Mouse (Mus musculus) embryonic stem cell, embryonic (primary cell): Measurements from ENCODE around the gene Myom3.

ENCODE experiments used
- CTCF ChIA-PET, 4 experiments: fragments of 300-600 bp in 2 of 4; fragments of 350-600 bp in 2 of 4; sonication (Branson Sonifier 250); formaldehyde crosslinking; loops; one replicate each; lab custom pipeline; 2022; ENCODE audit warnings: inconsistent platforms in 2 of 4; lab: Charles Lee
- POLR2A ChIA-PET, 4 experiments: fragments of 300-600 bp in 2 of 4; fragments of 350-600 bp in 2 of 4; sonication (Branson Sonifier 250); formaldehyde crosslinking; loops; one replicate each; lab custom pipeline; 2022; ENCODE audit warnings: antibody characterized with exemption in 4 of 4, inconsistent platforms in 1 of 4; lab: Charles Lee

The Myom3 gene

GRCm38 (mm10) chr4:135759356-135759976 is at the start of gene Myom3:
Gene Myom3, plus strand, starts transcription at chr4:135759715.
- ChIA-PET POLR2A (interaction anchor here in 3 of 4 experiments (0.7 to 1.5 kb wide), 11 partner anchors 9 to 294 kb away, joined by 3 to 5 read pairs (median 4); partner anchors contain the start of genes Rpl11 (in 1 of the 3), Srsf10 (in 1 of the 3) and Stpg1 (in 1 of the 3)), CTCF (interaction anchor here (0.6 to 3.2 kb wide), 23 partner anchors 8 to 907 kb away, joined by 3 to 23 read pairs (median 4); partner anchors contain the start of genes Il22ra1 (in 1 of the 4), Nipal3 (in 1 of the 4) and Stpg1 (in 1 of the 4))

GRCm38 (mm10) chr4:135710392-135710791 is 49.1 kb upstream of the Myom3 start:
- CTCF ChIA-PET = interaction anchor here (0.6 to 4.0 kb wide), 18 partner anchors 16 to 644 kb away, joined by 3 to 58 read pairs (median 14); partner anchors contain the start of genes Il22ra1 (in 2 of the 4) and Ifnlr1 (in 1 of the 4)
- POLR2A ChIA-PET = interaction anchor here in 3 of 4 experiments (0.8 to 3.0 kb wide), 7 partner anchors 10 to 1744 kb away, joined by 3 to 14 read pairs (median 3); no protein-coding TSS in a partner anchor

DNA sequence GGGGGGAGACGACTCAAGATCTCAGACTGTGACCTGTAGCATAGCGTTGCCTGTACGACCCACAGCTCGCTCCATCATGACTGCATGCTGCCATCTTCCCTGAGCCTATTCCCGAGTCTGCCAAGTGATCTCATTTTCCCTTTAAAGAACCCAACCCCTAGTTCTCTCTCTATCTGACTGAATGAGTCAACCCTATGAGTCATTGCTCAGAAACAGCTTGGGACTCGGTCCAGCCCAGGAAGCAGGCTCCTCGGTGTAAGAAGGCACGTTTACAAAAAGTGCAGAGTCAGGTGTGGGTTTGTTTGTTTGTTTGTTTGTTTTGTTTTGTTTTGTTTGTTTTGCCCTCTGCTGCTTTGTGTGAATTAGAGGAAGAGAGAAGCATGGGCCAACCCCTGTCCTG is 44.7 kb upstream of the Myom3 start:
- POLR2A ChIA-PET = interaction anchor here in 2 of 4 experiments (0.5 to 0.8 kb wide), 2 partner anchors 9 to 355 kb away, joined by 3 to 6 read pairs; no protein-coding TSS in a partner anchor
- CTCF ChIA-PET = interaction anchor here in 2 of 4 experiments (0.5 to 0.8 kb wide), 3 partner anchors 13 to 330 kb away, joined by 4 to 5 read pairs (median 4); partner anchors contain the start of gene Il22ra1 (in 1 of the 2)

GRCm38 (mm10) chr4:135716438-135716837 is 43.1 kb upstream of the Myom3 start:
- CTCF ChIA-PET = interaction anchor here in 2 of 4 experiments (0.6 to 1.6 kb wide), 3 partner anchors 7 to 341 kb away, joined by 4 to 8 read pairs (median 6); no protein-coding TSS in a partner anchor
- POLR2A ChIA-PET = interaction anchor here in 1 of 4 experiments (2.3 kb wide), 1 partner anchor 8 kb away, joined by 6 read pairs; no protein-coding TSS in a partner anchor

DNA sequence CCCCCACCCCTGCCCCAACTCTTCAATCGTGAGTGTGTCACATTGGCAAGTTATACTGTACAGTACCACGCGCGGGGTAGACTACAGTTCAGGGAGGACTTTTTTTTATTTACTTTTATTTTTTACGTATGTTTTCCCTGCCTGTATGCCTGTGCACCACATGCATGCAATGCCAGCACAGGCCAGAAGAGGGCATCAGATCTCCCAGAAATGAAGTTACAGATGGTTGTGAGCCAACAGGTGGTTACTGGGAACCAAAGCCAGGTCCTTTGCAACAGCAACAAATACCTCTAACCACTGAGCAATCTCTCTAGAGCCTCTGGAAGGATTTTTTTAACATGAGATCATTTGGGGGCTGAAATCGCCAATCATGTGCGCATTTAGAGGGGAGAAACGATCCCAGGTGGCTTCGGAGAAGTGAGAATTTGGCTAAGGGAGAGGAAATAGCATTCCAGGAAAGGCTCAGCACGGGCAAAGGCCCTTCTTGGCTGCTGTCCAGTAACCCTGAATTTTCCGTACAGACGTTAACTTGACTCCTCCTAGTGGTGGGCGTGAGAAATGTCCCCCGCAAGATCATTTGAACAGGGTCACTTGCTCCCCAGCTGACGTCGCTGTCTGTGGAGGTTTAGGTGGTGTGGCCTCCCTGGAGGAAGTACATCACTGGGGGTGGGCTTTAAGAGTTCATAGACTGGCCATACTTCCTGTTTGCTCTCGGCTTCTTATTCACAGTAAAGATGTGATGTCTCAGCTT is 36.8 kb upstream of the Myom3 start:
- POLR2A ChIA-PET = interaction anchor here in 3 of 4 experiments (0.5 to 1.5 kb wide), 5 partner anchors 8 to 738 kb away, joined by 3 read pairs; no protein-coding TSS in a partner anchor
- CTCF ChIA-PET = interaction anchor here (0.6 to 7.5 kb wide), 10 partner anchors 11 to 197 kb away, joined by 3 to 58 read pairs (median 4); partner anchors contain the start of genes Fuca1 (in 1 of the 4) and Myom3 (in 1 of the 4)

DNA sequence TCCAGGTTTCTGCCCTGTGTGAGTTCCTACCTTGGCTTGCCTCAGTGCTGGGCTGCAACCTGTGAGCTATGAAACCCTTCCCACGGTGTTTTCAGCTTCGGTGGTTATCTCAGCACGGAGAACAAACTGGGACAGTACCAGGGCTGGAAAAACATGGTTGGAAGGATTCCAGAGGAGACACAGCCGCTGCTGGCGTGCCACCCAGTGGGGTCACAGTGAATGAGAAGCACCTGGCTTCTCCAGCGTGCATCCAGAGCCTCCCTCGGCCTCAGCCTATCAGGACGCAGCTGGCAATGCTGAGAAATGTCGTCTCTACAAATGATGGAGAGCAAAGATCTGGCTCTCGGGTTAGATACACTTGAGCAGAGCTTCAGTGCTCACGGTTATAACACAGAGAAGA is 33.1 kb upstream of the Myom3 start:
- ChIA-PET POLR2A (interaction anchor here in 3 of 4 experiments (0.5 to 2.2 kb wide), 17 partner anchors 11 to 338 kb away, joined by 3 to 8 read pairs (median 3); partner anchors contain the start of gene Srsf10 (in 1 of the 3)), CTCF (interaction anchor here (0.6 to 7.5 kb wide), 9 partner anchors 11 to 266 kb away, joined by 3 to 58 read pairs (median 3); partner anchors contain the start of gene Myom3 (in 1 of the 4))

DNA sequence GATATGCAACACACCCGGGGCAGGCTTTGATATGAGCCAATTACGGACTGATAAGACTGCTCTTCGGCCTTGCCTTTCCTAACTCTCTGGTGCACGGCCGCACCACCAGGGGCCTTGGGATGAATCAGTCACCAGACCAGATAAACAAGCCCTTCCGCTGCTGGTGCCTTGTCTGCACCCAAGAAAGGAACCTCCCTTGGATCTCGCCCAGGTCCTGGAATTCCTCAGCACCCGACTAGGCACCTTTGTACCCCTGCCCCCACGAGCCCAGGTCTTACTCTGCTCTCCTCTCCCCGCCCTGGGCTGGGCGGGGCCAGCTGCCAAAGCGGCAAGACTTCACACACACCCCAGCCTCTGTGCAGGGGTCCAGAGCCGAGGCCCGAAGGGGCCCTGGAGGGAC is 31.7 kb upstream of the Myom3 start, which contains the start of gene Il22ra1:
Gene Il22ra1, plus strand, starts transcription at position 356 of the 400 bp plus-strand sequence.
- CTCF ChIA-PET = interaction anchor here (0.5 to 7.5 kb wide), 13 partner anchors 8 to 251 kb away, joined by 3 to 58 read pairs (median 4); no protein-coding TSS in a partner anchor
- POLR2A ChIA-PET = interaction anchor here in 2 of 4 experiments (0.7 to 2.2 kb wide), 6 partner anchors 11 to 897 kb away, joined by 3 to 8 read pairs (median 4); no protein-coding TSS in a partner anchor

DNA sequence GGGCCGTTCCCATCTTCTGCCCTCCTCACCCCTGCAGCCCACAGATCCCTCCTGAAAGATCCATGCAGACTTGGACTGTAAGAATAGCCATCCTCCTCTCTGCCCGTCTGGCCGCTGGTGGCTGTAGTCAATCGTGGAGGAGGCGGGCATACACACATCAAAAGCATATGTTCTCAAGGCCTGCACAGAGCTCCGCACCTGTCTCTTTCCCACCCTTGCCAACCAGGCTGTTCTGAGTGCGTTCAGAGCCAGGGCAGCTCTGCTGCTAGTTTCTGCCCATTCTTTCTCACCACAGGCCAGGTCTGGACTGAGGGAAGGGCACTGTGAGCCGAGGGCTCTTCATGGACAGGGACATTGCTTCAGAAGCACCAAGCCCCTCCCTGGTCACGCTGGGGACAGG is 29.3 kb upstream of the Myom3 start:
- POLR2A ChIA-PET = interaction anchor here in 1 of 4 experiments (1.4 kb wide), 1 partner anchor 10 kb away, joined by 3 read pairs; no protein-coding TSS in a partner anchor
- CTCF ChIA-PET = interaction anchor here in 3 of 4 experiments (0.6 to 6.7 kb wide), 4 partner anchors 21 to 893 kb away, joined by 3 to 46 read pairs (median 12); no protein-coding TSS in a partner anchor

GRCm38 (mm10) chr4:135730951-135731350 is 28.6 kb upstream of the Myom3 start:
- CTCF ChIA-PET = interaction anchor here in 3 of 4 experiments (0.5 to 6.7 kb wide), 5 partner anchors 22 to 313 kb away, joined by 3 to 46 read pairs (median 10); no protein-coding TSS in a partner anchor
- POLR2A ChIA-PET = interaction anchor here in 1 of 4 experiments (0.8 to 1.4 kb wide), 2 partner anchors 9 to 237 kb away, joined by 3 read pairs; partner anchors contain the start of genes Nipal3 and Stpg1

- CTCF ChIA-PET = interaction anchor here in 1 of 4 experiments (0.7 kb wide), 1 partner anchor 25 kb away, joined by 3 read pairs; no protein-coding TSS in a partner anchor
- POLR2A ChIA-PET = interaction anchor here in 1 of 4 experiments (0.6 kb wide), 1 partner anchor 482 kb away, joined by 3 read pairs; no protein-coding TSS in a partner anchor
Measured at GRCm38 (mm10) chr4:135733901-135734300, 25.6 kb upstream of the Myom3 start.

- ChIA-PET CTCF (interaction anchor here in 3 of 4 experiments (0.5 to 2.5 kb wide), 5 partner anchors 28 to 108 kb away, joined by 3 to 8 read pairs (median 4); no protein-coding TSS in a partner anchor), POLR2A (interaction anchor here in 1 of 4 experiments (0.7 kb wide), 1 partner anchor 10 kb away, joined by 3 read pairs; no protein-coding TSS in a partner anchor)
Measured at GRCm38 (mm10) chr4:135736903-135737302, 22.6 kb upstream of the Myom3 start.

- ChIA-PET CTCF (interaction anchor here (0.6 to 2.5 kb wide), 14 partner anchors 13 to 1053 kb away, joined by 3 to 14 read pairs (median 4); no protein-coding TSS in a partner anchor), POLR2A (interaction anchor here in 2 of 4 experiments (0.7 to 2.3 kb wide), 6 partner anchors 11 to 977 kb away, joined by 3 to 8 read pairs (median 5); partner anchors contain the start of gene Il22ra1 (in 1 of the 2))
Measured at GRCm38 (mm10) chr4:135738237-135738636, 21.3 kb upstream of the Myom3 start.

DNA sequence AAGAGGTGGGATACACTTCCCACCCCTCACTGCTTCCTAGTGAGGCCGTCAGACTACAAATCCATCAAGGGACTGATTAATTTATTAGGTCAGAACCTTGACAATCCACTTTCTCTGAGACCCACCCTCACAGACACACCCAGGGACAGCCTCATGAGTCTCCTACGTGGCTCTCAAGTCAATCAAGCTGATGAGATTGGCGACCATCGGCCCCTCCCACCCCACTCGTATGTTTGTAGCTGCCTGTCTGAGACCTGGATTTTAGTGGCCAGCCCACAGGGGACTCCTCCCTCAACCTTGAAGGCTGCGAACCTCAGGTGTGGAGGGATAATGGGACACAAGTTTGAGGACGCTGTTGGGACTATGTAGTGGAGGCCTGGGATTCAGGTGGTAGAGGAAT is 20.4 kb upstream of the Myom3 start:
- ChIA-PET CTCF (interaction anchor here (0.7 to 2.5 kb wide), 10 partner anchors 12 to 1054 kb away, joined by 3 to 14 read pairs (median 4); no protein-coding TSS in a partner anchor), POLR2A (interaction anchor here in 2 of 4 experiments (1.2 to 2.3 kb wide), 4 partner anchors 12 to 32 kb away, joined by 3 to 8 read pairs (median 6); partner anchors contain the start of gene Il22ra1 (in 1 of the 2))

- CTCF ChIA-PET = interaction anchor here (0.6 to 2.4 kb wide), 4 partner anchors 31 to 64 kb away, joined by 3 to 14 read pairs (median 4); no protein-coding TSS in a partner anchor
- POLR2A ChIA-PET = interaction anchor here in 2 of 4 experiments (1.2 to 2.3 kb wide), 5 partner anchors 10 to 31 kb away, joined by 3 to 8 read pairs (median 6); partner anchors contain the start of gene Il22ra1 (in 1 of the 2)
Measured at GRCm38 (mm10) chr4:135739672-135740071, 19.8 kb upstream of the Myom3 start.

- CTCF ChIA-PET = interaction anchor here in 3 of 4 experiments (0.6 to 0.9 kb wide), 5 partner anchors 35 to 652 kb away, joined by 3 to 4 read pairs (median 4); no protein-coding TSS in a partner anchor
- POLR2A ChIA-PET = interaction anchor here in 1 of 4 experiments (0.9 kb wide), 1 partner anchor 83 kb away, joined by 3 read pairs; no protein-coding TSS in a partner anchor
Measured at GRCm38 (mm10) chr4:135743520-135743919, 16.0 kb upstream of the Myom3 start.
